ENCODE assay signal across 9 mouse cellular contexts in genomic region chr1:187137426-187137825, GRCm38 (mm10).
DNase-seq lines count a peak whose midpoint lies in the region; ATAC-seq and TF ChIP-seq lines count a peak whose summit lies in the region.
"Had no signal": no experiment of that assay in that cellular context is flagged by ENCODE, and none has a peak within 500 bp of the region (broad histone marks: within the 10 kb centered on the region; RNA-seq: fewer than 3 reads in every experiment).

No protein-coding gene starts in this region.

- peak; percentile 8 for TF ChIP-seq CTCF in ES-Bruce4 (IDR thresholded peaks at IDR 0.05; ENCODE audit: low read depth, low read length)
- TF ChIP-seq CTCF in forebrain, postnatal 0 days (IDR thresholded peaks at IDR 0.05; ENCODE audit: low read depth): peak; percentile 84
- TF ChIP-seq CTCF in liver, postnatal 0 days (IDR thresholded peaks at IDR 0.05; ENCODE audit: low read depth): peak; percentile 80

- no peak for TF ChIP-seq POLR2A in ES-Bruce4 (IDR thresholded peaks at IDR 0.05; ENCODE audit: insufficient read depth, low read length)

- no peaks in the 10 kb centered on the region for H3K27me3 ChIP-seq in ES-Bruce4 (ENCODE audit: control insufficient read depth, insufficient read depth, low read length, poor library complexity, severe bottlenecking)
- H3K27me3 ChIP-seq in forebrain, postnatal 0 days (ENCODE audit: insufficient read depth, low read length): no peaks in the 10 kb centered on the region
- H3K27me3 ChIP-seq in kidney, embryonic 16.5 days (ENCODE audit: insufficient read depth, low read length): no peaks in the 10 kb centered on the region
- no peaks in the 10 kb centered on the region for H3K27me3 ChIP-seq in liver, postnatal 0 days (ENCODE audit: insufficient read depth, low read length)

- H3K4me1 ChIP-seq in ES-Bruce4 (ENCODE audit: control insufficient read depth, insufficient read depth, low read length): no peaks in the 10 kb centered on the region
- H3K4me1 ChIP-seq in forebrain, postnatal 0 days (ENCODE audit: insufficient read depth): no peaks in the 10 kb centered on the region
- H3K4me1 ChIP-seq in kidney, embryonic 16.5 days (ENCODE audit: insufficient read depth, low read length): no peaks in the 10 kb centered on the region
- no peaks in the 10 kb centered on the region for H3K4me1 ChIP-seq in liver, postnatal 0 days (ENCODE audit: insufficient read depth)

- H3K36me3 ChIP-seq in ES-Bruce4 (ENCODE audit: control insufficient read depth, insufficient read depth, low read length, poor library complexity, severe bottlenecking): no peaks in the 10 kb centered on the region
- no peaks in the 10 kb centered on the region for H3K36me3 ChIP-seq in forebrain, postnatal 0 days (ENCODE audit: insufficient read depth)
- H3K36me3 ChIP-seq in kidney, embryonic 16.5 days (ENCODE audit: insufficient read depth, low read length): no peaks in the 10 kb centered on the region
- no peaks in the 10 kb centered on the region for H3K36me3 ChIP-seq in liver, postnatal 0 days (replicated peaks; ENCODE audit: insufficient read depth, low read length)
- H3K36me3 ChIP-seq: heart, embryonic 15.5 days had no signal

- 35% methylated on average over 6 of the region's 6 CpGs for WGBS in forebrain, postnatal 0 days
- 33% methylated on average over 6 of the region's 6 CpGs for WGBS in kidney, embryonic 16.5 days
- 28% methylated on average over 6 of the region's 6 CpGs for WGBS in liver, postnatal 0 days (ENCODE audit: insufficient replicate concordance)

- no peak for TF ChIP-seq EP300 in ES-Bruce4 (IDR thresholded peaks at IDR 0.05; ENCODE audit: insufficient read depth, low read depth, low read length)
- TF ChIP-seq EP300 in liver, postnatal 0 days (IDR thresholded peaks at IDR 0.05; ENCODE audit: low read depth): no peak

- H3K27ac ChIP-seq in ES-Bruce4 (ENCODE audit: insufficient read depth, low read length): no peak overlapping the region
- no peak overlapping the region for H3K27ac ChIP-seq in forebrain, postnatal 0 days (ENCODE audit: low read depth, low read length)
- H3K27ac ChIP-seq in kidney, embryonic 16.5 days (ENCODE audit: low read length): no peak overlapping the region
- H3K27ac ChIP-seq in liver, postnatal 0 days (ENCODE audit: low read depth): no peak overlapping the region
- H3K27ac ChIP-seq: heart, embryonic 15.5 days had no signal

- H3K4me2 ChIP-seq in forebrain, postnatal 0 days (ENCODE audit: low read depth): no peak overlapping the region
- H3K4me2 ChIP-seq in kidney, embryonic 16.5 days (replicated peaks; ENCODE audit: low read depth, low read length): no peak overlapping the region
- H3K4me2 ChIP-seq in liver, postnatal 0 days (ENCODE audit: low read depth, low read length): no peak overlapping the region
- H3K4me2 ChIP-seq: heart, embryonic 15.5 days had no signal

- no peaks in the 10 kb centered on the region for H3K9me3 ChIP-seq in ES-Bruce4 (replicated peaks; ENCODE audit: control insufficient read depth, insufficient read depth, low read length, poor library complexity, severe bottlenecking)
- no peaks in the 10 kb centered on the region for H3K9me3 ChIP-seq in forebrain, postnatal 0 days (ENCODE audit: low read length)
- H3K9me3 ChIP-seq in kidney, embryonic 16.5 days (ENCODE audit: low read length): no peaks in the 10 kb centered on the region
- no peaks in the 10 kb centered on the region for H3K9me3 ChIP-seq in liver, postnatal 0 days (ENCODE audit: low read length)
- H3K9me3 ChIP-seq: heart, embryonic 15.5 days had no signal

- no peak for ATAC-seq in CD4-positive, CD25-positive, alpha-beta regulatory T cell, adult 4 months
- peak; percentile 71; the same call in 1 of the 2 replicates for ATAC-seq in cerebellum, adult (ENCODE audit: insufficient number of reproducible peaks, low FRiP score, low TSS enrichment)
- ATAC-seq in forebrain, postnatal 0 days: peak; percentile 56; the same call in 1 of the 2 replicates
- ATAC-seq in kidney, embryonic 16.5 days (ENCODE audit: low FRiP score, low TSS enrichment): peak; percentile 61
- no peak for ATAC-seq in liver, postnatal 0 days

- H3K4me3 ChIP-seq in ES-Bruce4 (ENCODE audit: low read depth, low read length): no peak overlapping the region
- no peak overlapping the region for H3K4me3 ChIP-seq in forebrain, postnatal 0 days (ENCODE audit: low read depth, low read length)
- no peak overlapping the region for H3K4me3 ChIP-seq in kidney, embryonic 16.5 days (ENCODE audit: low read length)
- no peak overlapping the region for H3K4me3 ChIP-seq in liver, postnatal 0 days (ENCODE audit: low read depth, low read length)
- H3K4me3 ChIP-seq: heart, embryonic 15.5 days had no signal

- DNase-seq in CD4-positive, CD25-positive, alpha-beta regulatory T cell, adult 2 months (ENCODE audit: low read depth, low spot score): peak; percentile 51
- peak; percentile 83 for DNase-seq in forebrain, postnatal 0 days
- peak; percentile 47 for DNase-seq in liver, postnatal 0 days
- DNase-seq in right cerebral cortex, postnatal 14 days: peak; percentile 59

- H3K9ac ChIP-seq in ES-Bruce4 (ENCODE audit: low read depth, poor library complexity, severe bottlenecking): no peak overlapping the region
- H3K9ac ChIP-seq in forebrain, postnatal 0 days: no peak overlapping the region
- no peak overlapping the region for H3K9ac ChIP-seq in kidney, embryonic 16.5 days (replicated peaks; ENCODE audit: low read length)
- H3K9ac ChIP-seq in liver, postnatal 0 days (replicated peaks): no peak overlapping the region
- H3K9ac ChIP-seq: heart, embryonic 15.5 days had no signal

Comparison
In these comparisons a context has a peak if more than half of its experiments do, and no peak if none do; other contexts are left out.
1. ATAC-seq: peak in cerebellum, adult (single experiment), forebrain, postnatal 0 days (single experiment) and kidney, embryonic 16.5 days (single experiment); none in CD4-positive, CD25-positive, alpha-beta regulatory T cell, adult 4 months (single experiment) and liver, postnatal 0 days (single experiment).
2. CTCF ChIP-seq: peak in every context shown above with its lines; median percentile 84 in forebrain, postnatal 0 days; 80 in liver, postnatal 0 days; 8 in ES-Bruce4.
3. Peak in every context shown above with its lines, with median percentiles within 50 percentile points of each other: DNase-seq.